In the genomic region with DNA sequence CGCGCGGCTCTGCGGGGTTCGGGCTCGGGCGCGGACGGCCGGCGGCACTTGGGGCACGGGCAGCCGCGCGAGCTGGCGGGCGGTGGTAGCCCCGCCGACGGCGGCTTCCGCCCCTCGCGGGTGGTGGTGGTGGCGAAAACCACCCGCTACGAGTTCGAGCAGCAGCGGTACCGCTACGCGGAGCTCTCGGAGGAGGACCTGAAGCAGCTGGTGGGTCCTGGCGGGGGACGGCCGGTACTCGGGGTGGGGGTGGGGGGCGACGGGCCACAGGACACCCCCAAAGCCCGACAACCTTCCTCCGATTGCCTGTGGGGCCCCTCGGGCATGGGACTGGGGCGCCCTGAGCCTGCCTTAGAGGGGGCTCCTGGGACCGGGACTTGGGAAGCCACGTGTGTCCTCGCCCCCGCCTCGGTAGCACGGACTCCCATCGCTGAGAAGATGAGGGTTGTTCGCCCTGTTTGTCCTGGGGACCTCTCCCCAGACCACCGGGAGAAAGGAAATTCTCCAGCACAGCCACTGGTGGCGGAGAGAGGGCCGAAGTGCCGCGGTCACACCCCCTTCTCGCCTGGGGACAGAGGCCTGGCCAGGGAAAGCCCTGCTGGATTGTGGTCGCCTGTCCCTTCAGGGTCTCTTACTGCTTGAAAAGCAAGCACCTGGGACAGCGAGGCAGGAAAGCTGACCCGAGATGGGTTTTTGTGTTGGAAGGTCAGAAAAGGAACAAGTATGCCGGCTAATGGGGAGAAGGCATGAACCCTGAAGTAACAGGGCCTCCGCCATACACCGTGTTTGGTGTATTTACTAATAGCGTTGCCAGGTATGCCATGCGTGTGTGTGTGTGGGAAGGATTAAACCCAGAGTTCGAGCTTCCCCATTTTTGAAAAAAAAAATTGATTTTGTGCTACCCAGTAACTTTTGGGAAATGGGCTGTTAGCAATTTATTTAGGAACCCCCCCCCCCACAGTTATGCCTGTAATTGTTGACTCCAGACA, we compare ENCODE assay signal across 8 mouse cellular contexts. TPM values are rescaled to one million over a fixed set of nuclear protein-coding genes. Genes with fewer than 3 reads are reported as not detected.
DNase-seq lines count a peak whose midpoint lies in the region; ATAC-seq lines count a peak whose summit lies in the region.

No protein-coding gene starts in this region.

- H3K9ac ChIP-seq in hindbrain, embryonic 16.5 days (ENCODE audit: low read depth, low read length), result peak overlapping the region; percentile 95
- peak overlapping the region; percentile 91 for H3K9ac ChIP-seq in midbrain, embryonic 13.5 days (replicated peaks)

- under 1% methylated on average over 59 of the region's 66 CpGs for WGBS in hindbrain, embryonic 16.5 days
- WGBS in limb, embryonic 10.5 days, result under 1% methylated on average over 63 of the region's 66 CpGs
- under 1% methylated on average over 61 of the region's 66 CpGs for WGBS in midbrain, embryonic 13.5 days

- H3K4me1 ChIP-seq in hindbrain, embryonic 16.5 days (ENCODE audit: control insufficient read depth, insufficient read depth, low read depth, low read length), result peaks cover 27% of the 10 kb centered on the region
- peaks cover 41% of the 10 kb centered on the region for H3K4me1 ChIP-seq in limb, embryonic 10.5 days
- peaks cover 44% of the 10 kb centered on the region for H3K4me1 ChIP-seq in midbrain, embryonic 13.5 days (replicated peaks)

- peak overlapping the region; percentile 97 for H3K4me3 ChIP-seq in hindbrain, embryonic 16.5 days (ENCODE audit: low read length)
- peak overlapping the region; percentile 92 for H3K4me3 ChIP-seq in limb, embryonic 10.5 days
- H3K4me3 ChIP-seq in midbrain, embryonic 13.5 days (replicated peaks), result peak overlapping the region; percentile 90

- H3K4me2 ChIP-seq in hindbrain, embryonic 16.5 days (ENCODE audit: low read length), result peak overlapping the region; percentile 80
- peak overlapping the region; percentile 61 for H3K4me2 ChIP-seq in midbrain, embryonic 13.5 days (replicated peaks)

- no peaks in the 10 kb centered on the region for H3K27me3 ChIP-seq in hindbrain, embryonic 16.5 days (replicated peaks; ENCODE audit: control insufficient read depth, insufficient read depth, low read length)
- no peaks in the 10 kb centered on the region for H3K27me3 ChIP-seq in limb, embryonic 10.5 days (ENCODE audit: low read depth, poor library complexity, severe bottlenecking)
- H3K27me3 ChIP-seq in midbrain, embryonic 13.5 days, result no peaks in the 10 kb centered on the region

- no peaks in the 10 kb centered on the region for H3K9me3 ChIP-seq in hindbrain, embryonic 16.5 days (ENCODE audit: control insufficient read depth, low read length)
- H3K9me3 ChIP-seq in limb, embryonic 10.5 days (replicated peaks), result no peaks in the 10 kb centered on the region
- no peaks in the 10 kb centered on the region for H3K9me3 ChIP-seq in midbrain, embryonic 13.5 days

- no peaks in the 10 kb centered on the region for H3K36me3 ChIP-seq in hindbrain, embryonic 16.5 days (ENCODE audit: control insufficient read depth, insufficient read depth, low read length)
- H3K36me3 ChIP-seq in limb, embryonic 10.5 days, result 0 out of 2 replicates have a peak, but pooled peaks cover 5% of the 10 kb centered on the region
- no peaks in the 10 kb centered on the region for H3K36me3 ChIP-seq in midbrain, embryonic 13.5 days

- peak; percentile 45 for ATAC-seq in frontal cortex, adult (ENCODE audit: low TSS enrichment)
- ATAC-seq in hindbrain, embryonic 16.5 days, result peak; percentile 59
- peak; percentile 48 for ATAC-seq in midbrain, embryonic 13.5 days

- no peak for DNase-seq in frontal cortex, postnatal 25 days (ENCODE audit: low spot score in 2 of 2)
- peak; percentile 38 for DNase-seq in cerebellum, adult 11 months
- DNase-seq in forelimb bud, embryonic 11.5 days (ENCODE audit: low read depth, low spot score), result peak; percentile 58
- peak; percentile 76 for DNase-seq in limb, embryonic 10.5 days (ENCODE audit: low spot score)
- DNase-seq in spleen, postnatal 14 days (ENCODE audit: low spot score in 2 of 2), result peak; percentile 37 to 52

- H3K27ac ChIP-seq in hindbrain, embryonic 16.5 days (ENCODE audit: low read depth, low read length), result peak overlapping the region; percentile 89
- H3K27ac ChIP-seq in limb, embryonic 10.5 days, result peak overlapping the region; percentile 98
- H3K27ac ChIP-seq in midbrain, embryonic 13.5 days, result peak overlapping the region; percentile 91

RNA-seq across cellular contexts. Expression of a gene that starts 0.8 kb away (rescaled TPM):
- polyA plus RNA-seq in hindbrain, embryonic 16.5 days (2015; fragmentation: Nextera tagmentation; extraction: Ambion mirVana), result 27.1 and 31.7 TPM in 2 replicates
- polyA plus RNA-seq in limb, embryonic 10.5 days (2016; fragmentation: Nextera tagmentation; extraction: Ambion mirVana), result 29.2 and 30.8 TPM in 2 replicates
- 27.2 and 27.4 TPM in 2 replicates for polyA plus RNA-seq in midbrain, embryonic 13.5 days (2015; fragmentation: Nextera tagmentation; extraction: Ambion mirVana)

Comparison
In these comparisons a context has a peak if more than half of its experiments do, and no peak if none do; other contexts are left out.
1. DNase-seq: peak in cerebellum, adult 11 months (single experiment), forelimb bud, embryonic 11.5 days (single experiment), limb, embryonic 10.5 days (single experiment) and spleen, postnatal 14 days (2 of 2); none in frontal cortex, postnatal 25 days (0 of 2).
2. Peak in every context shown above with its lines, with median percentiles within 50 percentile points of each other: ATAC-seq, H3K27ac ChIP-seq and H3K4me3 ChIP-seq.